Mouse (Mus musculus) T-helper 17 cell (primary cell): ENCODE data around the gene Hbb-bh2.
"Not testable (repeated sequence)": the region's sequence is repeated elsewhere in the genome, so short reads cannot be mapped to it uniquely, and the experiment has no call there.

Experiments
- in situ Hi-C, 2 experiments: fragments of 300-600 bp; cut with MboI, MseI; formaldehyde crosslinking; loops; 1 replicate in 1 of 2; 2 replicates in 1 of 2; pipeline ENCODE4 v1.15.1; 2025; ENCODE audit warnings: high pct_unique_total_duplicates in 2 of 2

Hbb-bh2 gene

DNA sequence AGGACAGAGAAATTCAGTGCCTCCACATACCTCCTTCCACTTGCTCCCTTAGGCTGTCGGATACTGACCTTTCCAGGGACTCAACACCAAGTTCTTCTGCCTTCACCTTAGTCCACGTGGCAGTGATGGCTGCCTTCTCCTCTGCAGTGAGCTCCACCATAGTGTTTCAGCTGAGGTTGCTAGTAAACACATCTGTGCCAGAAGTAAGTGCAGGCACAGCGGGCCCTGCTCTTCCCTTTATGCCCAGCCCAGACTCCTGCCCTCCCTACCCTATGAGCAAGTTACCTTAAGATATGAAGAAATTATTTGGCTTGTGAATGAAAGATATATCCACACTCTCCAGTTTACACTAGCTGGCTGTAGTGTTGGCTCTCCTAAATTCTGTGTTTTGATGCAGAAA, at the start of gene Hbb-bh2:
Gene Hbb-bh2 (minus strand): TSS at position 253 of the 400 bp plus-strand sequence.
- in situ Hi-C loops = no loop called here

DNA sequence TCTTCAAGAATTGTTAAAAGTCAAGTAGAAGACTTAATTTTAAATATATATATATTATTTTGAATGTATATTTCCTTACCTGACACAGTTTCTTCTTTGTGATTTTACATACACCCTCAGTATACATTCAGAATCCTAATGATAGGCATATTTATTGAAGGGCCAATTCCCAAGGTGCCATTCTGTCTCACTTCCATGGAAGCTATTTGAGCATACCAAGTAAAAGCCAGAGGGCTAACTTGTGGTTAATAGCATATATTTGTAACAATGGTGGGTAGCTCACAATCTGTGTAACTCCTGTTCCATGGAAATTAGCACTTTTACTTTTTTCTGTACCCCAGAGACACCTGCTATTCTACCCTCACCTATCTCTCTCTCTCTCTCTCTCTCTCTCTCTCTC, 45.8 kb upstream of the Hbb-bh2 start, which contains the start of gene Olfr66:
Gene Olfr66 (minus strand): TSS at position 101 of the 400 bp plus-strand sequence.
- in situ Hi-C loops = no loop called here

GRCm38 (mm10) chr7:103877093-103877492, 36.8 kb upstream of the Hbb-bh2 start:
- in situ Hi-C loops = no loop called here

DNA sequence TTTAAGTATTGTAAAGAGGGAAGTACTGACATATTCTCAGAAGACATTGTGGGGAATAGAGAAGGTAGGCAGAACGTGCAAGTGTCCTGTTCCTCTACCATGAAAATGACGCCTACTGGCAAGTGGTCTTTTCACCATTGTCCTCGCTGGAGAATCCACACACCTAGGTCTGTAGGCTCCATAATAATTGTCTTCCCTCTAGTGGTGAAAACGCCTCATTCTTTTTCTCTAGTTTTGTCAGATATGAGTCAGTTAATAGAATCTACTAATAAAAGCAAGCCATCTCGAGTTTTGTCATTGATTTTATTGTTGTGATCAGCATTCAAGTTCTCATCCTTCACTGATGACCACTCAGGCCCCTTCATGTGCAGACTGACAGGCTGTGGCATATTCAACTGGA, 34.1 kb upstream of the Hbb-bh2 start:
- in situ Hi-C loops = no loop called here

DNA sequence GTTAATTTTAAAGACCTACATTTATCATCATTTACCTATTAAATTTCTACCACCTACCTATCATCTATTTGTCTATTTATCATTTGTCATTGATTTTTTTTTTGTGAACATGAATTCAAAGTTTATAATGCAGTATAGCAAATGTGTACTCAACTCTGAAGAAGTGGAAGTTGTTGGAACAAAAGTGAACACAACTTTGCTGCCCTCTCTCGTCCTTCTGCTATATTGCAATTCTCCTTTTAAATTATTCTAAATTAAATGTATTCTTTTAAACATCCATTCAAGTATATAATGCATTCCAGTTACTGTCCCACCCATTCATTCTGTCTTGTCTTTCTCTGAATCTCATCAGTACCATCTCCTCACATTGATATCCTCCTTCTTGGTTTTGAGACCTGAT, 32.7 kb upstream of the Hbb-bh2 start:
- in situ Hi-C loops = no loop called here

DNA sequence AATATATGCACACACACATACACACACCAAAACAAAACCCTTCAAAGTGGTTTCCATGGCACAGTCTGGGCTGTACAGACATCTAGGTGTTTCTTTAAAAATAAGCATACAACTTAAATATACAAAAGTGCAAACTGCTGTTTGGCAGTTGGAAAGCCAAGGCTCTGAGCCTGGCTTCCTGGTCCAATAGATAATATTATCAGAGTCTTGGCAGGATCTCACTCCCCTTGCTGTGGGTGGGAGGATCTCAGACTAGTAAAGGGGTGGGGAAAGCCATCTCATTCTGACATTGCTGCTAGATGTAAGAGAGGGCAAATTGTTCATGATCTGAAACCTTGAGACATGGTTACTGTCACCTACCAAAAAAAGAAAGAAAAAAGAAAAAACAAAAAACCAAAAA, 30.3 kb upstream of the Hbb-bh2 start:
- in situ Hi-C loops = no loop called here

DNA sequence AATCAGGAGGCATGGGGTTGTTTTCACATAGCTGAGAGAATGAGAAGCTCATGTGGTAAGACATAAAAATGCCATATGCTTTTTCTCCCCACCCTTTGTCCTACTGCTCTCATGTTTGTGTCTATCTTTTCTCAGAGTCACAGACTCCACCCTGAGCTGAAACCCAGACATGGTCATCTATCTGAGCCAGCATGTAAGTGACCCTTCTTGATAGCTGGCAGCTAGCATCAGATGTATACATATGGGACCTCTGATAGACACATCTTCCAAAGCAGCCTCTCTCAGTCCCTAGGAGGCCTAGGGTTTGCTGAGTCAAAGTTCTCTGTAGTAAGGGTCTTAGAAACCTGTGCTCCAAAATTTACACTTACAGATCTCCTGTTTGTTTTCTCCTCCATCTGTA, 25.4 kb upstream of the Hbb-bh2 start:
- in situ Hi-C loops = no loop called here

- in situ Hi-C loops = no loop called here
Observed at GRCm38 (mm10) chr7:103861531-103861930, 21.2 kb upstream of the Hbb-bh2 start.

DNA sequence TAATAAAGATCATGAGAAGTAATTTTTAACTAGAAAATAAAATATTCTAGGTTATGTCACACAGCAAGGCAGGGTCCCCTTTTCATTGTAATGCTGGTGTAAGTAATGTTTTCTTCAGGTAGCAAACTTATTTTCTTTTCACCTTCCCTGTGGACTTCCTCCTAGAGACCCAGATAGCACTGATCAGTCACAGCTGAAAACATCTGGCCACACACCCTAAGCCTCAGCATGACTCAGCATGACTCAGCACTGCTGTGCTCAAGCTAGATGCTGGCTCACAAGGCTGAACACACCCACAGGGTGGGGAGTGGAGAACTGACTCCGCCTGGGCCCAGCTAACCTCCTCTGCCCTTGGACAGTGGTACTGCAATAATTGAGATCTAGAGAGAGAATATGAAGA, 20.5 kb upstream of the Hbb-bh2 start:
- in situ Hi-C loops = no loop called here

GRCm38 (mm10) chr7:103859076-103859475, 18.8 kb upstream of the Hbb-bh2 start:
- in situ Hi-C loops = no loop called here

- in situ Hi-C loops = no loop called here
Observed at GRCm38 (mm10) chr7:103854669-103855068, 14.3 kb upstream of the Hbb-bh2 start.

- in situ Hi-C loops = no loop called here
Observed at GRCm38 (mm10) chr7:103853090-103853489, 12.8 kb upstream of the Hbb-bh2 start, which contains the start of gene Hbb-y. Gene Hbb-y (minus strand): TSS chr7:103853216.

GRCm38 (mm10) chr7:103844525-103845325, 4.4 kb upstream of the Hbb-bh2 start:
- in situ Hi-C loops = no loop called here

DNA sequence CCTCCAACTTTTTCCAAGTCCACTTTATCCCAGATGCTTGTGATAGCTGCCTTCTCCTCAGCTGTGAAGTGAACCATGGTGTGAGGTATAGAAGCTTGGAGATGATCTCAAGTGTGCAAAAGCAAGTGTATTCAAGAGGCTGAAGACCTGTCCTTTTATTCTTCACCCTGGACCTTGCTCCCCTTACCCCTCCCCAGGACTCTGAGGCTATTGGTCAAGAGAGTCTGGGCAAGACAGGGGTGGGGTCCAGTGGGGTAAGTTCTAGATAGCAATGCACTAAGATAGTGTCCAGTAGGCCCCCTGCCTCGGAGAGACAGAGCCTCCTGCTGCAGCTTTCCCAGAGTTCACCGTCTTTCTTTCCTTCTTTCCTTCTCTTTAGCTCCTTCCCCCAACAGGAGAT, 2.7 kb upstream of the Hbb-bh2 start, which contains the start of gene Hbb-bh1:
Gene Hbb-bh1 (minus strand): TSS at position 131 of the 400 bp plus-strand sequence.
- in situ Hi-C loops = no loop called here

DNA sequence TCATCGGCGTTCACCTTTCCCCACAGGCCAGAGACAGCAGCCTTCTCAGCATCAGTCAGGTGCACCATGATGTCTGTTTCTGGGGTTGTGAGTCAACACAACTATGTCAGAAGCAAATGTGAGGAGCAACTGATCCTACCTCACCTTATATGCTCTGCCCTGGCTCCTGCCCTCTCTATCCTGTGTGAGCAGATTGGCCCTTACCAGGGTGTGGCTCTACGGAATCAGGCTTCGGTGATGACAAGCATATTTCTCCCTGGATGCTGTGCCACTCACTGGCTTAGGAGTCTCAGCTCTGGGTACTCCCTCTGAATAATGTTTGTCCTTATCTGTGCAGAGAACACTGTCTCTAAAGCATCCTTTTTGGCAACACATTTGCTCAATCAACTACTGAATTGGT, 12.5 kb downstream of the Hbb-bh2 start, which contains the start of gene Hbb-bs:
Gene Hbb-bs (minus strand): TSS at position 289 of the 400 bp plus-strand sequence.
- in situ Hi-C loops = no loop called here

GRCm38 (mm10) chr7:103827139-103827538, 13.2 kb downstream of the Hbb-bh2 start:
- in situ Hi-C loops = not testable (repeated sequence)

- in situ Hi-C loops = no loop called here
Observed at GRCm38 (mm10) chr7:103826255-103826887, 13.9 kb downstream of the Hbb-bh2 start.

GRCm38 (mm10) chr7:103825536-103826254, 14.6 kb downstream of the Hbb-bh2 start:
- in situ Hi-C loops = no loop called here

DNA sequence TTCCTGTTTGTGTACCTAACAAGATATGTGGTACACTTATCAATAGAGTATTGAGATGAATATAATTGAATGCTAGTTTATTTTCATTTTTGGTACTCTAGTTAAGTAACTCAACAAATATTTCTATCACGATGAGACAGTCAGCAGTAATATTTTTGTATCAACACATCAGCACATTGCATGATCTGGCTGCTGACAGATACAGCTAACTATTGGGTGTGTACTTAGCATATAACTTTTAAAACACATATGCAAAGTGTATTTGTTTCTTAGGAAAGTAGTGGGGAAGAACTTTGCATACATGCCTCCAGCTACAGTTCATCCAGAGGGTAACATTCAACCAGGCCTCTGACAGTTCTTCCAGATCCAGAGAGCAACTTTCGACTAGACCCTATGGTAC, 15.7 kb downstream of the Hbb-bh2 start:
- in situ Hi-C loops = no loop called here

DNA sequence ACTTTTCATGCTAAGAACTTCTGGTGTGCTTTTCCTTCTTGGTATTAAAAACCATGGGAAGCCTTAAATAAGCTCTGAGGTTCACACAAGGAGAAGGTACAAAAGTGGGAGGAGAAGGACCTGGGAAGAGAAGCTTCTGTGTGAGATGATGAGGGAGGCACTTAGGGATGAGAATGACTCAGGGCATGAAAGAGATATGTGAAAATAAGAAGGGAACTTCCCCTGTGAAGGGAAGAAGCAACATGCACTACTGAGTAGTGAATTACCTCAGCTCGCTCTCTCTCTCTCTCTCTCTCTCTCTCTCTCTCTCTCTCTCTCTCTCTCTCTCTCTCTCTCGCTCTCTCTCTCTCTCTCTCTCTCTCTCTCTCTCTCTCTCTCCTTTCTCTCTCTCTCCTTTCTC, 25.2 kb downstream of the Hbb-bh2 start:
- in situ Hi-C loops = not testable (repeated sequence)

- in situ Hi-C loops = no loop called here
Observed at GRCm38 (mm10) chr7:103813766-103814165, 26.6 kb downstream of the Hbb-bh2 start, which contains the start of gene Hbb-bt. Gene Hbb-bt (minus strand): TSS chr7:103813996.

DNA sequence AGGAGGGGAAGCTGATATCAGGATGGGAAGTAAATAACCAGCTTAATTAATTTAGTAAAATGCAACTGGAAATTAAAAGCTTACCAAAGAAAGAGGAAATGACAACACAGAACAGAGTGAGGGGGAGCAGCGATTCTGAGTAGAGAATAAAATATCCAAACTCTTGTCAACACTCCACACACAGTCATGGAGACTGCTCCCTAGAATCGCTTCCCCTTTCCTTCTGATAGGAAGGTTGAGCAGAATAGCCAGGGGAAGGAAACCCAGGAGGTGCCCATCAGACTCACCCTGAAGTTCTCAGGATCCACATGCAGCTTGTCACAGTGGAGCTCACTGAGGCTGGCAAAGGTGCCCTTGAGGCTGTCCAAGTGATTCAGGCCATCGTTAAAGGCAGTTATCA, 27.2 kb downstream of the Hbb-bh2 start:
- in situ Hi-C loops = not testable (repeated sequence)
